Mouse (Mus musculus) lung, postnatal 25 days (tissue): ENCODE measurements around the gene Frmd4a.
A peak's percentile ranks its signal among the peaks of the same experiment; 100 is the strongest.
"Not testable (repeated sequence)": the region's sequence is repeated elsewhere in the genome, so short reads cannot be mapped to it uniquely, and the experiment has no call there.

ENCODE experiments used
- DNase-seq: peaks from one replicate; pipeline ENCODE4 v3.0.0; 2022; ENCODE audit warnings: low spot score

The Frmd4a gene

GRCm38 (mm10) chr2:4557028-4557427 is 539.5 kb downstream of the Frmd4a start:
- no peak for DNase-seq

GRCm38 (mm10) chr2:4557466-4557865 is 539.9 kb downstream of the Frmd4a start:
- DNase-seq = no peak

DNA sequence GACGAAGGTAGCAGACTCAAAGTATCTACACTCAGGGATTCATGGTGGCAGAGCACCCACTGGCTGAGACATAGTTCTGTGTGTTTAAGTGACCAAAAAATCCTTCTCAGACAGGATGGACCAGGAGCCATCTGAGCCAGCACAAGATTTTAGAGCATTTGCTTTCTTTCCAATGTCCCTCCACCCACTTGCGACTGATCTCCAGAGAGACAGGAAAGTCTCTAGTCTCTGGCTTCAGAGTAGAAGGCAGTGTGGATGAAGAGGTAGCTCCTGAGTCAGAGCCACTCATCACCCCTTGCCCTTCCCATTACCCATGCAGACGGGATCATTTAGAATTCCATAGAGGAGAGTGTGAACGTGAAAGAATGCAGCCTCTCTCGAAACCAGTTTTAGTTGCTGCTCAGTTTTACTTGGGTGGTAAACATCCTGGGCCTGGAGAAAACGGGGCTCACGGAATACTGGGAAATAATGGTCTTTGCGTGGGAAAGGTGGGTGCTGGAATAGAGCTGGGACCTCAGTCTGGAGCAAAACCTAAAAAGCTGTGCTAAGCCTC is 541.2 kb downstream of the Frmd4a start:
- DNase-seq = no peak

- peak; percentile 93 for DNase-seq
Observed at GRCm38 (mm10) chr2:4559211-4559882, 541.8 kb downstream of the Frmd4a start.

DNA sequence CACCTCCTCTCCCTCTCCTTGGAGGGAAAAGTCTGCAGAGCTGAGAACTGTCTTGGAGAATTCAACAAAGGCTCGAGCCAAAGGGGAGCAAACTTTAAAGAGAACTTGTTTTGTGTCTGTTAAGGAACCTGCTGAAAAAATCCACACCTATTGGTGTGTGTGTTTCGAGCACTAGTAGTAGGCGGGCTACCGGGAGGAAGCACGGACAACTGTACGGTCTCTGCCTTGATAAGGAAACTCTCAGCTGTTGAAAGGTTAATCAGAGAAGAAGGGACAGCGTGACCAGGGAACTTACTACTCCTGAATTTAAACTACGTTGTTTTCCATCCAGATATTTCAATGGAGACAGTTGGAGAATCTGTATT is 542.3 kb downstream of the Frmd4a start:
- no peak for DNase-seq

- DNase-seq = not testable (repeated sequence)
Observed at GRCm38 (mm10) chr2:4560516-4560915, 543.0 kb downstream of the Frmd4a start.

DNA sequence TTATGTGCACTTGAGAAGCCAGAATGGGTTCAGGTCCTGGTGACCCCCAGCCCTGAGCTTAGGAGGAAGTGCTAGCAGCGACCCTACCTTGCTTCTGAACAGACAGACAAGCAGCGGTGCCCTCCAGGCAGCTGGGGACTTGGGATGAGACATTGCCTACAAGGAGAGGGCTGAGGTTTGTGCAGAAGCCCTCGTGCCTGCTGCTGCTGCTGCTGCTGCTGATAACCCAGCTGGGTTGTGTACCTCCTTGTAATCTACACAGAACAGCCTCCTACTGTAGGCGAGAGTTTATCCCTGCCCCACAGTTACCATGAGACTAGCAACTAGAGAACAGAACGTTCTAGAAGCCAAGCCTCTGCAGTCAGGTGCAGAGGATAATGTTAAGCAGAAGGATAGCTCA is 543.7 kb downstream of the Frmd4a start:
- DNase-seq = no peak

- no peak for DNase-seq
Observed at GRCm38 (mm10) chr2:4562373-4562772, 544.9 kb downstream of the Frmd4a start.

GRCm38 (mm10) chr2:4562826-4563225 is 545.3 kb downstream of the Frmd4a start:
- no peak for DNase-seq

GRCm38 (mm10) chr2:4563322-4563721 is 545.8 kb downstream of the Frmd4a start:
- no peak for DNase-seq

- DNase-seq = peak; percentile 59
Observed at GRCm38 (mm10) chr2:4566260-4566955, 548.9 kb downstream of the Frmd4a start.

- DNase-seq = no peak
Observed at GRCm38 (mm10) chr2:4566956-4567680, 549.6 kb downstream of the Frmd4a start.

DNA sequence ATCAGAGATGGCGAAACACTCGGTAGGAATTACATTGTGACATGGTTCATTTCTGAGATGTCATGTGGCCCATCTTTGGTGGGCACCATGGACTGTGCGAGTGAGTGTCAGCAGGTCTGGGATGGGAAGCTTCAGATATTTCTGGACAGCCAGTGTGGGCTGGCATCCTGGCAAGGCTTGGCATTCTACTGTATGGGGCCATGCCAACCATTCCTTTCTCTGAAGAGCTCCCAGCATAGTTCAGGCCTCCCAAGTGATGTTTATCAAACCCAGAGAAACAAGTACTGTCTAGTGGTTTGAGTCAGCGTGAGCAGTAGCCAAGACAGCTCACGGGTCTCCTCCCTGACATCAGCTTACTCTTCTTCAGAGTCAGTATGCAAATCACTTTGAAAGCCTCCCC is 551.5 kb downstream of the Frmd4a start:
- peak; percentile 57 for DNase-seq

DNA sequence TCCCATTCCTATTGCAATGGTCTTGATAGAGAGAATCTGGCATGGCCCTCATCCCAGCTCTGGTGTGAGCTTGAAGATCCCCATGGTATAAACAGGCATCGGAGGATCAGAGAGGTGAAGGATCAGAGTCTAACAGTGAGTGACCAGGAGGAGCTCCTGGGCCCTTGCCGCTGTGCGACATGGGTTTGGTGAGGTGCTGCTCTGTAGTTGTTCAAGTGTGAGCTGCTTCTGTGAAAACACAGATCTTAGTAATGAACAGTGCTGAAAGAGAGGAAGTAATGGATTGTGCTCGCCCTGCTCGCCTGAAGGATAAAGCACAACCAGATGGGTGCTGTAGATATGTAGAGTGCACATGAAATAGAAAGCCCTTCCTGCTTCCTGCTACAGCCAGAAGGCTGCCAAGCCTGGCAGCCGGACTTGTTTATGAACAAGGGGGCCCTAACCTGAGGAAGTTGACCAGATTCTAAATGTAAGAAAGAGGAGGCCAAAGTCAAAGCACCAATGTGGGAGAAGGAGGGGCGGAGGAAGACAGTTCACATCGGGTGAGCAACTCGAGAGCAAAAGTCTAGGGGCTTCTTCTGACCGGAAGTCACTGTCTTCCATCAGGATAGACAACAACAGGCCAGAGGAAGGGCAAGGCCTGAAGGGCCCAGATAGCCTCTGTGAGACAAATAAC is 552.8 kb downstream of the Frmd4a start:
- DNase-seq = peak; percentile 82

DNA sequence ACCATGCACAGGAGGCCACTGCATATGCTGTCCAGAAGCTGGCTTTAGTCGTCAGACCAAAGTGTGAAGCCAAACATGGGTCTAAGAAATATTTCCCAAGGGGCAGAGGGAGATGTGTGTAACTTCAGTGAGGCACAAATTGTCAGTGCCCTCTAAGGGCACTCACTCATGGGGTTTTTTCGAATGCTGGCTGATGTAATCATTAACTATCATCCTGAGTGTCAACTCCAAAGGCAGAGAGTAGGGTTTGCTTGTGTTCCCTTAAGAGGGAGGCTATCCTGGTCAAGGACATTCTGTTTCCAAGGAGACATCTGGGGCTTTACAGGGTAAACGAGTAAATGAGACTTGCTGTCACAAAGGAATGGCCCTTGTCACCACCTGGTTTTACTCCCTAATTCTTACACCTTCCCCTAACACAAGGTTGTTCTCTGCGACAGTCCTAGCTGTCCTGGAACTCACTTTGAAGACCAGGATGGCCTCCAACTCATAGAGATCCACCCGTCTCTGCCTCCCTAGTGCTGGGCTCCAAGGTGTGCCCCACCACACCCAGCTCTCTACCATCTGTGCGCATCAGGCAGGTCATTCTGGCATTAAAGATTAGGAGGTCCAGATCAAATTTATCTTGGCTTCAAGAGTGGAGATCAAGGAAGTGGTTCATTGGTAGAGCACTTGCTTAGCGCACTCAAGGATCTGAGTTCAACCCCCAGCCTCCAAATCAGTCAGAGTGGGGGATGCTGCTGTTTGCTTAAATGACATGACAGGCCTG is 555.2 kb downstream of the Frmd4a start:
- no peak for DNase-seq

DNA sequence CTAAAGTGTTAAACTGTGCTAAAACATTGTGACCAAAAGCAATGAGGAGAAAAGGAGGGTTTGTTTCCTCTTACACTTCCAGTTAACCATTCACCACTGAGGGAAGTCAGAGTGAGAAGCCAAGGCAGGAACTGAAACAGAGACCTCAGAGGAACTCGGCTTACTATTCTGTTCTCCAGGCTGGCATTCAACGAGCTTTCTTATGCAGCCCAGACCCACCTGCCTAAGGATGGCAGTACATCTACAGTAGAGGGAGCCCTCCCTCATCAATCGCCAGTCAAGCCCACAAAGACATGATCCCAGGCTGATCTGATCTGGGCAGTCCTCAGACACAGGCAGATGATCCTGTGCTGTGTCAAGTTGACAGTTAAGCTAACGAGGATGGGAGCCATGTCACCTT is 555.9 kb downstream of the Frmd4a start:
- no peak for DNase-seq

DNA sequence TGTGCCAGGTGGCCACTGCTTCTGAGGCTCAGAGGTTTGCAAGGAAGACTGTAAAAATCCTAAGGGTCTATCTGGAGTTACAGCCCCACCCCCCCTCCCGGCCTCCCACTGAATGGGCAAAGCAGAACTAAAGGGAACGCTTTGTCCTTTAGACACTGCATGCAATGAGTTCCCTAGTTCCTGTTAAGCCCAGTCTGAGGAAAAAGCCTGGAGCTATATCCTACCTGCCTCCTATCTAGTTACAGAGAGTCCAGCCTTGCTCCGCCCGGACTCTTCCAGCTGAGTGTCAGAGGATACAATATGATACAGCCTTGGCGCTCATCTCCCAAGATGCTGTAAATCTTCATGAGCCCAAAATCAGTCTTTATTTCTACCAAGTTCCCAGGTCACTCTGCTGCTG is 556.7 kb downstream of the Frmd4a start:
- no peak for DNase-seq

- peak; percentile 67 for DNase-seq
Observed at GRCm38 (mm10) chr2:4575163-4575562, 557.6 kb downstream of the Frmd4a start.

- DNase-seq = no peak
Observed at GRCm38 (mm10) chr2:4575975-4576374, 558.5 kb downstream of the Frmd4a start.

DNA sequence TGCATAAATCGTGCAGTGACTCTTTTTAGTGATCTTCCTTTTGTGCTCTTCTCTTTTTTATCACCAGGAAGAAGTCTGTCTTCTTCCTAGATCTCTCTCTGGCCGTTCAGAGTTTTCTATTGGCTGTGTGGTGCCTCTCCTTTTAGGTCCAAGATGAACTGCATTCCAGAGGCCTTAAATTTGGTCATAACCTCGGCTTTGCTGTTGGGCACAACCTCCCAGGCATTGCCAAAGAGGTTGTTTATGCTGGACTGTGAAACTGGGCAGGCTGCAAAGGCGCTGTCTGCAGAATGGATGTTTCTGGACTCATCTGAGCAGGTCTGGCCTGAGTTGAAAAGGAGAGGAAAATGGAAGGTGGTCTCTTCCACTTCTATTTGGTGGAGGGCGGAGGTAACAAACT is 560.8 kb downstream of the Frmd4a start:
- DNase-seq = no peak

DNA sequence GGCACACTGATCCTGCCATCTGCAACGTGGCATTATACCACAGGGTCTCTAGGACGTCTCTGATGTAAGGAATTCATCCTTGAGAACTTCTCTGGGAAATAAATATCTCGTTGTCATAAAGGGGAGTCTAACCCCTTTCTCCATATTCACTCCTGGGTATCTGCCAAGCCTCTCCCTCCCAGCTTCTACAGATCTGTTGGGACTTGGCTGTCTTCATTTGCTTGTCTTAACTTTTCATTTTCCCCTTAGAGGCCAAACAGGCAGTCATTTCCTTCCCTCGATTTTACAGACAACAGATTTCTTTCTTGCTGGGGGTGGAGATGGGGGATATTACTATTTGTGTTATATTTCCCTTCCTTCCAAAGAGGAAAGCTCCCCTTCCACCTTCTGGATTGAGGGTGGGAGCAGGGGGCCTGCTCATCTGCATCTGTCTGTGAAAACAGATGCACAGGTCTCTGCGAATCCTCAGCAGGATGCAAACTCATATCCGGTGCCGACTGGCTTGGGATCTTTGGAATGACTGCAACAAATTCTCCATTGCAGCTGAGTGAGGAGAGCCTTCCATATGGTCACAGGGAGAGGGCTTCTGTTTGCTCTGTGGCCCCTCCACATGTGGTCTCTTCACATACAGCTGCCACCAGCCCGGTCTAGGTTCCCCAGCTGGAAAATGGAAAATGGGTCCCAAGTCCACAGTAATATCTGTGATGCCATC is 562.0 kb downstream of the Frmd4a start:
- DNase-seq = no peak
